Mouse (Mus musculus) retina, postnatal 7 days (tissue): ENCODE results near the gene Spag17.
A peak's percentile ranks its signal among the peaks of the same experiment; 100 is the strongest.
"Not testable (repeated sequence)": the region's sequence is repeated elsewhere in the genome, so short reads cannot be mapped to it uniquely, and the experiment has no call there.

Source experiments
- DNase-seq: peaks from one replicate; pipeline ENCODE4 v3.0.0-alpha.2; 2012; ENCODE audit warnings: low read depth, low spot score

The Spag17 gene

DNA sequence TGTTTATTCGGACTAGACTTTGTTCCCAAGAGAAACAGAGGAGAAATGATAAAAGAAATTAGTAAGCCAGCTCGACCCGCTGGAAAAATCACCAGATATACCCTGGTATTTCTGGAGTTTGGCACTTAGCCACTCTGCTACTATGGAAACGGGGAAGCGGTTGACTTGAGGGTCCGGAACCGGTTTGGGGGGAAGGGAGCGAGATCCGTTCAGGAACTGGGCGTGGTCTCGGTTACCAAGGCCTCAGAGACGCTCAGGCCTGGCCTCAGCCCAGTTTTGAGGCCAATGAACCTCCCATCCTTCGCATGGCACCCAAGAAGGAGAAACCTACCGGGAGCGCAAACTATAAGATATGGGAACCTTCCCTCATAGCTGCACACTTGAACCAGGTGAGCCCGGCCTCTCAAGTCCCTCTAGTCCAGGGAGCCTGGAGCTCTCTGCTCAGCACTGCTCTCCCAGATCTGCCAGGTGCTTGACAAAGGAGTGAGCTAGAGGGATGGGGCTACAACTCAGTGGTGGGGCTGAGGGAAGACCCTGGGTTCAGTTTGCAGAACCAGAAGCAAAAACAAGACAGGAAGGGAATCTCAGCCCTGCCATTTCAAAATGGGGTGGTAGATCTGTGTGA lies at the start of gene Spag17:
Spag17 (plus strand) TSS at position 220 of the 625 bp plus-strand sequence.
- no peak for DNase-seq

DNA sequence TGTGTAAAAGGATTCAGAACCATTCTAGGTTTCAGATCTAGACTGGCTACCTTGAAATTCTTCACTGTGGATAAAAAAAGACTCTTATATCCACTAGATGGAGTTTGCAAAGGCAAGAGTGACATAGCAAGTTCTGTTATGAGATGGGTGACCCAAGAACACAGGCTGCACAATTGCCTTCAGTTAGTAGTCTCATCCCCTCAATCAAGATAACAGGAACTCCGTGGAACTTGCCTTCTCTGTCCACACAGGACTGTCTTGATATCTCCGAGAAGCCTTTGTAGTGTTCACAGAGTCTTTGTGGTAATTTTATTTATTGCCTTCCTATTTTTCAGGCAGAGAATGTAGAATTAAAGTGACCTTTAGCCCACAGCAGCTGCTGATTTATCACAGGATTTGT lies 42.9 kb upstream of the Spag17 start:
- DNase-seq: no peak

DNA sequence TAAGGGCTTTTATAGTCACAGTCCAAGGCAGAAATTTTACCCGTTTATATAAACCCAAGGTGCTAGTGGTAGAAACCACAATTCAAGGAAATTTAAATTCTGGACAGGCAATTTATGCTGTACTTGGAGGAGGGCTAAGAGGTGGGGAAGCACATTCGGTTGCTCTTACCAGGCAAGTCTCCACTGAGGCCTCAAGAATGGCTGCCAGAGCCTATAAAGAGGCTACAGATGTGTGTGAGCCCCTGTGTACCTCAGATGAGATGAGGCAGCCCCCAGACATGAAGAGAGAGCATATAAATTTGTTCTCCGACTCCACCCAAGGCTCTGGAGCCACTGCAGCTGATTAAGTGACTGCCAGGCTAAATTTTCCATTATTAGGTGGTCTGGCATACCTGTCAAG lies 42.4 kb upstream of the Spag17 start:
- DNase-seq: no peak

DNA sequence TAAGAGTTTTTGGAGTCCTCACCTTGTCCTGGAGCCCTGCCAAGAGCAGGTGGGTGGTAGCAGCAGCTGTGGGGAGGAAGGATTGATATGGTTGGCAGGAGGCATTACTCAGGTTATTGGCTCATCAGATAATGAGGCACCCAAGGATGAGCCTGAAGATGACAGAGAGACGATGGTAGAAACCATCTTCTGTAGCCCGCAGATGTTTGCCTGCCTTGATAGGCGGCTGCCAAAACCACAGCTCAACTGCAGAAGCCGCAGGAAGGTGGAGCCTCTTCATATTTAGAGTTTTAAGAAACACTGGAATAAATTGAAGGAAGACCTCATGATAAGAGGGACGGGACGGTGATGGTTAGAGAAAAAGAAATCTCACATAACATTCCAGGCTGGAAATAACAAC lies 42.0 kb upstream of the Spag17 start:
- DNase-seq: no peak

DNA sequence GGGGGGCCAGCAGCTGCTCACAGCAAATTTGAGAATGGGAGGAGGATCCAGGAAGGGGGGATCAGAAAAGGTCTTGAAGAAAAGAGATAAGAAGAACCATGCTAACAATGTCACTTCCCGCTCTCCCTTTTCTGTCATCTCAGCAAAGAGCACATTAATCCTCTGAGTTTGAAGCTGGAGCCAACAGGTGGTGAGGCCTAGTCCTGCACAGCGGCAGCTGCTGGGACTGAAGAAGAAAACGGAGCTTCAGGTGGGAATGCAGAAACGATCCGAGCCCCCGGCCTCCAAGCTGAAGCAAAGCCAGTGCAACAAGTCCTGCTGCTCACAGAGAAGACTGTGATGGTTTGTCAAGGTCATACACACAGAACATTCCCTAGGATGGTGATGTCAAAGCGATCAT lies 34.3 kb upstream of the Spag17 start:
- no peak for DNase-seq

DNA sequence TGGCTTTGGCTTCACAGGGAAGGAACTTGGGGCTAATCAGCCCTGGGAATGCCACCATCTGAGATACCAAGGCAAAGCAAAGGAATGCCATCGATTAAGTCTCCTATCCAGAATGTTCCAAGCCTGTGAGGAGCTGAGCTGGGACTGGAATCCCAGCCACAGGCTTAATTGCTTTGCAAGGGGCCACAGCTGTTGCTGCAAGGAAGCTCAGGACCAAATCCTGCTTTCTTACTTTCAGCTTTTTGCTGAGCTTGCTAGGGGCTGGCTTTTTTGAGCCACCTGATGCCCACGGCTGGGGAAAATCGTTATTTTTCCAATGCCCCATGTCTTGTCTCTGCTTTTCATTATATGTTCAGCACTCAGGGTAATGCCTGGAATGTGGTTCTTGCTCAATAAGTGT lies 30.6 kb upstream of the Spag17 start:
- DNase-seq: no peak

DNA sequence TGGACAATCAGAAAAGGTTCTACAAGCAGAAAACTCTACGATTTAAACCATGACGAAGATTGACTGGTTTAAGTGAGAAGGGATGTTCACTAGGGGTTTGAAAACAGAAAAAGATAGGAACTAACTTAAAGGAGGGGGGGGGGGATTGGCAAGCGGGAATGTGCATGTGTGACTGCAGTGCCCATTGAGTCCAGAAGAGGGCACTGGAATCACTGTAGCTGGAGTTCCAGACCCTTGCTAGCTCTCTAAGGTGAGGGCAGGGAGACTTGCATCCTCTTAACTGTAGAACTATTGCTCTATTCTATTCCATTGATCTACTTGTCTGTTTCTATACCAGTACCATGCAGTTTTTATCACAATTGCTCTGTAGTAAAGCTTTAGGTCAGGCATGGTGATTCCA lies 26.3 kb upstream of the Spag17 start:
- DNase-seq: no peak

DNA sequence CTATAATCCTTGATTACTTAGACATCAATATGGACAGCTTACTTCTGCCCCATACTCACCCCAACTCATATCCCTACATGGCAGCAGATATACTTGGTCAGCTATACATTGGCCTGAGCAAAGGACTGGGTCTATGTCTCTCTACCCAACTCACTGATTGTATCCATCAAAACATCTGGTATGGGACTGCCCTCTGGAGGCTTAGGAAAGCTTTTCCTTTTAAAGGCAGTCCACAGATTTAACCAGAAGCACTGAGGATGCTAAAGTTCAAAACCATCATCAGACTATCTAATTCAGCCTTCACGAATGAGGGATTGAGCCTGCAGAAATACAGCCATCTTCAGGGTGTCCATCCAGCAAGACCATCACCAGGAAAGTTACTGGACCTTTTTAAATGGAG lies 20.5 kb upstream of the Spag17 start:
- no peak for DNase-seq

DNA sequence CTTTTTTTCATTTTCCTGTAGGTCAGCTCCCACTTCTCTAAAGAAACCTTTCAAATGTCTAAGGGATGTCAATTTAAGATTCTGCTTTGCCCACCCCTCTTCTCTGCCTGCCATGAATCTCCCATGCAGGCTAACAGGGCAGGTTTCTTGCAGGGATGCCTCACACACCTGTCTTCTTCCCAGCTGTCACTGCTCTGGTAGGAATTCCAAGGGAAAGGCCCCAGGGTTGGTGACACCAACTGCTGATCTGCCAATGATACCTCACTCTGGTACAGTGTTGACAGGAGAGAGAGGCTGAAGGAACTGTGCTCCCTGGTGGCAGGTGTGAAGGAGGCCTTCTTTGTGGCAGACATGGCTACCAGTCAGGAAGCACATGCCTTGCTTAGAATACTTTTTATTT lies 10.1 kb upstream of the Spag17 start:
- no peak for DNase-seq

DNA sequence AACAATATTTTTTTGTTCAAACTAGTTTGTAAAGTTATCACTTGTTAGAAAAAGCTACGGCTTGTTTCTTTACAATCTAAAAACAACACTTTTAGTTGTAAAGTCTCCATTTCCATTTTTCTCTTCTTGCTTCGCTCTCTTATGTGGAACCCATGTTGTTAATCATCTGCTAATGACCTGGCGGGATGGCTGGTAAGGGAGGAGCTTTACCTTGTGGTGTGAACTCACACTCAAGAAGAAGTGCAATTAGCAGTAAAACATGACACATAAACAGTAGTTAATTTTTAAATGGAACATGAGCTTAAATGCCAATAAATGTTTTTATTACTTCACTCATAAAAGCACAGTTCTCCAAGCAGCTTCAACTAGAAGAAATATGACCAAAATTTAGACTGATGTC lies 3.7 kb upstream of the Spag17 start:
- no peak for DNase-seq

DNA sequence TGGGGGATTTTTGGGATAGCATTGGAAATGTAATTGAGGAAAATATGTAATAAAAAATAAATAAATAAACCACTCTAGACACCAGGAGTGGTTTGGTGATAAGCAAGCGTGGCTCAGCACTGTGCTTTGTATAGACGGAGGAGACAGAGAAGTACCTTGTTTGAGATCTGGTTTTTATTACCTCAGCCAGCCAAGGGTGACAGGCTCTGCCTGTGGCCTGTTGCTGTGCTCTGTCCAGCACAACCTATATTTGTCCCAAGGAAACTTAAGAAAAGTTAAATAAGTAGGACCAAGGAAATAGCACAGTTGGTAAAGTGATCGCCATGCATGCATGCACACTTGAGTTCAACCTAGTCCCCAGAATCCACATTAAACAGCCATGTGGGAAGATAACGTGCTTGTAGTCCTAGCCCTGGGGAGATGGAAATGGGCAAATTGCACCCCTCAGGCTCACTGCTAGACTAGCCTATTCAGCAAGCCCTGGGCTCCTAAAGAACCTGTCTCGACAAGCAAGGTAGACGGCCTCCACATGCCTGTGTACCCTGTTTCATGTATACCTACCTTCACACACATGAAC lies 1.1 kb upstream of the Spag17 start:
- no peak for DNase-seq

DNA sequence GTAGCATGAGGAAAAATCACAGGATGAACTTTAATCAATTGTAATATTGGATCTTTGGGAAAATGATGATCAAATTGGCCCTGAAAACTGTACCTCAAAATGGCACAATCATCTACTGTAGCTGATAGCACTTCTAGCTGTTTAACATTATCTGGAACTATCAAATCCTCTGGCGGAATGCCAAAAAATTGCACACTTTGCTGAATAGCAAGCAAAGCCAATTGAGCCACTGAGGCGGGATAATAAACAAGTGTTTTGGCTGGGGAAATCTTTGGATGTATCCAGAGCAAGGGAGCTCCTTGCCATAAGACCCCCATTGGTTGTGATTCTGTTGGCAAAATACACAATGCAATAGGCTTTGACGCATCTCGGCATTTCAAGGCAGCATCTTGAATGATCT lies 9.5 kb downstream of the Spag17 start:
- DNase-seq: not testable (repeated sequence)

DNA sequence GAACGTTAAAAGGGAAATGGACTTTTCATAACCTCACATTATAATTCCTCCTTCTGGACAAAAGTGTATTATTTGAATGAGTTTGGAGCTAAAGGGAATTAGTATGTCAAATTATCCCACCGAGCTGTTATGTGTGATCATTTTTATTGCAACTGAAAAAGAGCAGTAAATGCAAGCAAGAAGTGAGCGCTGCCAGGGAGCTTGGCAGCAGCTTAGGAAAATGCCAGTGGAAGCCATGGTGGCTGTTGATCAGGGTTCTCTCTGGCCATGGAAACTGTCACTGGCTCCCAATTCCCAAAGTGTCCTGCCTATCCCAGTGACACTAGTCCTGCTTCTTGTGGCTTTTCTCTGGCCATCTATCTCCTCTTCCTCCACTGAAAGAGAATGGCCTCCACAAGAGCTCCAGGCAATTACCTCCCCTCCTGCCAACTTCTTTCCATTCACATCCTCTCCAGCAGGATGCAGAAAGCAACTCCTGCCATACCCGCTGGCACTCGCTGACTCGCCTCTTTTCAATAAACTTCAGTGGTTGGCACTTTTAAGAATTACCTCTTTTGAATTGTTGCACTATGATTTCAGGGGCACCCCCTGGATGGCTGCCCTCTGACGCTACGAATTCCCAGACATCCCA lies 28.7 kb downstream of the Spag17 start:
- DNase-seq: no peak

DNA sequence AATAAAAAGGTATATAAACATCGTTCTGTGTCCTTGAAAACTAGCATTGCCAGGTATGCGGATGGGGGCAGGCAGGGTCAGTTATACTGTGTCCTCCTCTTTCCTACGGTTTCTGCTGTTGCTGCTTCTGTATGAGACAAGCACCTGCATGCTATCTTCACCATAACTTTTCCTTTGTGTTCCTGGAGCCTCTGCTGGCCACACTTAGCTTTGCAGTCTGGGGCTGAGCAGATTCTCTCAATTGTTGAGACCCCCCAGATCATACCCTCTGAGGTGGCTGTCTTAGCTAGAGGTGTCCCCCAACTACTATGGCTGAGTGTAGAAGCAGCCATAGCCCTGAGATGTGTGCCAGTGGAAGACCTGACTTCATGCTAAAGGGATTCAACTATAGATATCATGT lies 37.7 kb downstream of the Spag17 start:
- no peak for DNase-seq

DNA sequence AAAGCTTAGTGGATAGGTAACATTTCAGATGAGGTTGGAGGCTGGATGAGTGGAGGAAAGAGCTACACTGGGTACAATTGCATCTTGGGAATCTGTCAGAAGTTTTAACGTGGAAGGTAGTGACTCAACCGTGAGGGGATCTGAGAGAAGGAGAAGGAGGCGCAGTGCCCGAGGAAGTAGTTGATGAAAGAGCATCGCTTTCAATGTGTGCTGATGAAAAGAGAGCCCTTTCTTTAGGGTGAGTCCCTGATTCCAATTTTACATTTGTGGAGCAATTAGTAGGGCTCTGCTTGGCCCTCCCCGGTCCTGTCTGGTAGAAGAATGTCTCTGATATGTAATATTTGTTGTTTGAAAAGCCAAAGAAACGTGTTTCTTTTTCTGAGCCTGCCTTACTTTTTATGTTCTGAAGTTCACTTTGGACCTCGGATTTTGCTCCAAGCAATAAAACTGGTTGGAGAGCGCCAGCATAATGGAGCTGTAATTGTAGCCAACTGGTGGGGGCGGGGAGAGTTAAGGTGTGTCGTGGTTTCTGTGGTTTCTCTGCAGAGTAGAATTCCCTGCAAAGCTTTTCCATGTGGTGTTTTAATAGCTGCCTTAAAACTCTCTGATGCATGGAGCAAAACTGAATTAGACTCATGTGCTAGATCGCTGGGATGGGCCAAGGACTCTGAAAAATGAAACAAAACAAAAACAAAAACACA lies 45.9 kb downstream of the Spag17 start:
- no peak for DNase-seq

DNA sequence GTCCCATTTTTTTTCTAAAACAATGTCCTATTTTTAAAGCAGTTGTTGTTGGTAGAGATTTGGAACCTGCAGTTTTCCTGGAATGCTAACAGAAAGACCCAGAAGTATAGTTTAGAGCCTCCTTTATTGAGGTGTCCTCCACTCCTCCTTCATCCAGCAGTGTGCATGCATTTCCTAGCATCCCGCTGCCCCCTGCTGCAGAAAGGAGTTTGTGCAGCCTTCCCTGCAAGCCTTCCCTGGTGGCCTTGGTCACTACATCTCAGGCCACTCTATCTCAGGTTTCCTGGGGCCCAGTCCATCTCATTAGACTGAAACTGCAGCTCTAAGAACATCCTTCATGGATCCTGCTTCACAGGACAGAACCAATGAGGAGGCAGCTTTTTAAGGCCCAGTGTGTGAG lies 51.0 kb downstream of the Spag17 start:
- no peak for DNase-seq

DNA sequence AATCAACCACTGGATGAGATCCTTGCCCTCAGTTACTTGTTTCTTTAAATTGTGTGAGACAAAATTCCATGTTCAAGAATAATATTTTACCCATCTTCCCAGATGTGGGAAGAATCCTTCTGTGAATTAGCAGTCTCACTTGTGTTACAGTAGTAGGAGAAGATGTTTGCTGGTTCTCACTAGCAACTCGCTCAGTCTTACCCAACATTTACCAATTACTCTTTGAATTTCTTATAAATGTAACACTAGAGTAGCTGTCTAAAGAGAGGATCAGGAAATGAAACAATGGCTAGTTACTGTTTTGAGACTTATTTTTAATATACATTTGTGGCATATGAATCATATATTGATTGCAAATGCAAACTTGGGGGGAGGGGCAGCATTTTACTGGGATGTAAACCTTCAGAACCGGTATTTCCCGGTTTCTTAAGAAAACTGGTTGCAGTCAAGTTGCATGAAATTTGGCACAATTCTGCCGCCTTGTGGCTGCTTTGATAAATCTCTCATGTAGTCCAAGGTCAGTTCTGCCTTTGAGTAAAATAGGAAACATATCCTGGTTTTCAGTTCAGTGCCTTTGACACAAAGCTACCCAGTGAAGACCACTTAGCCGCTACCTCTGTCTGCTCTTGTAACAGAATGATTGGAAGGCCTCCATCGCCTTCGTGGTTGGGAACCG lies 53.5 kb downstream of the Spag17 start:
- peak; percentile 42 for DNase-seq

DNA sequence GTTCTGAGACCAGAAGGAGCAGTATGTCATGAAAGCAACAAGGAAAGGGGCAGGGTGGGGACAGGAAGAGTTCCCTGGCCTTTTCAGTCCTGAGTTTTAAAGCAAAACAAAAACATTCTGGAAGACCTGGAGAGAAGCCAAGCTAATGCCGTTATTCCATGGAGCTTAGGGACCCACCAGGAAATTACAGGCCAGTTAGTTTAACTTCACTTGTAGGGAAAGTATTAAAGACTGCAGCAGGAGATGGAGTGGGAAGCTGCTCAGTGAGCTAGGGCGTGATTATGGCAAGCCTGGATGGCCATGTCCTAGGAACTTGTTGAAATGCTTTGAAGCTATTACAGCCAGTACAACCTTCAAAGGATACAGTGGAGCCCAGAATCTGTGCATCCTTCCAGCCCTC lies 60.0 kb downstream of the Spag17 start:
- DNase-seq: no peak

DNA sequence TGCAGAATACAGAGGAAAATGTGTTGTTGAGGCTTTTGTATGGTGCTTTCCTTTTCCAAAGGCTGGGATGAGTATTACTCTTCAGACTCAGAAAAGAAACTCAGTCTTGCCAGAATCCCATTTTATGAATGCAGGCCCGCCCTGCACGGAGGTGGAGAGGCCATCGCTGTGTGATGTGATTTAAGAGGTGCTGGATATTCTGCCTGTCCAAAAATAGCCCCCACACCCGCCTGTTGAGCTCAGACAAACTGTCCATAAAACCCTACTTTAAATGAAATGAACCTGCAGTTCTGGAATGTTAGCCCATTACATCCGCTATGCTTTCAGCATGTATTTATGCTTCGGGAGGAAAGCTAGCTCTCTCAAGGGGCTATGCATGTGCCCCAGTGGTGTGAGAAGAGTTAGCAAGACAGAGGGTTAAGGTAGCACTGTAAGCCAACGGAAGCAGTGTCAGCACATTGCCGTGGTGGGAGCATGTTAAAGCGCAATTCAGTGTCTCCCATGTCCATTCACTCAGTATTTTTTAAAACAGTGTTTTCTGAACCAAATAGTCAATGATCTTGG lies 68.9 kb downstream of the Spag17 start:
- DNase-seq: no peak

DNA sequence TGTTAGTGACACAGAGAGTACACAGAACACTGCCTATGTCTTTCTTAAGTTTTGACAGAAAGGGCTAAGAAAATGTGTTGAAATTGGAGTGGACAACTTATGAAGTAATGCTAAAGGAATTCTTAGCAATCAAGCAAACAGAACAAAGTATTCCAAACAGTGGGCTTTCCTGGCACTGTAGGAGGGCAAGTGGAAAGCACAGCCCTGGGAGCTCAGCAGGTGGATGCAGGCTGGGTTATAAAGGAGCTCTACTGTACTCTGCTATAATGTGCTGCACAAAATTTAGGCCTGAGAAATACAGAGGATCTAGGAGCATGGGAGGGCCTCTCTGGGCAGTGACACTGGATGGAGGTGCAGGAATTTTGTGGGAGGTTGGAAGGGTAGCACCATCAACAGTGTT lies 71.3 kb downstream of the Spag17 start:
- DNase-seq: no peak

DNA sequence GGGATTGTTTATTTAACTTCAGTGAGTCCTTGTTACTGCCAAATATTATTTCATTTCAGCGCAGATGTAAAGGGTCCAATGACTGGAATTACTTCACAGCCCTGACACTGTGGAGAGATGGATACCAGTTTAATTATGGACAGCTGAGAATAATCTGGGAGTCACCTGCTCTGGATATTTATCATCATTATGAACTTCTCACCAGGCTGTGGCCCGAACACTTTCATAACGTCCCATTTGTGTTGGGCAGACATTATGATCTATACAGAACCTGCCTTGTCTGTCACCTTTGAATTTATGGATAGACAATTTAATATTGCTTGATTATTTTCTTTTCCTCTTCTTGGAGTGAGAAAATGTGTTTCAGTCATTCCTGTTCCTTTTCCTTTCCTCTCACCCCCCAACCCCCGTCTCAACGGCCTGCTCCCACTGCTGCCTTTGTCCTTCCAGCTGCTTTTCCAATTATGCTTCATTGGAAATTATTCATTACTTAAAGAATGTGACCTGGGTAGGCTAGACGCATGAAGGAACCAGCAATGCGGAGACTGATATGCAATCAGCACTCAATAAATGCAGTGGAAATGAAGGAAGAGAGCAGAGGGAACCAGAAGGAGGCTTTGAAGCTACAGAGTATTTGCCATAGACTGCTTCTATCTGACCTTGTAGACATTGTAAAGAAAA lies 74.7 kb downstream of the Spag17 start:
- DNase-seq: no peak
